Comparison of ENCODE assay signal across 9 mouse cellular contexts in the genomic region with DNA sequence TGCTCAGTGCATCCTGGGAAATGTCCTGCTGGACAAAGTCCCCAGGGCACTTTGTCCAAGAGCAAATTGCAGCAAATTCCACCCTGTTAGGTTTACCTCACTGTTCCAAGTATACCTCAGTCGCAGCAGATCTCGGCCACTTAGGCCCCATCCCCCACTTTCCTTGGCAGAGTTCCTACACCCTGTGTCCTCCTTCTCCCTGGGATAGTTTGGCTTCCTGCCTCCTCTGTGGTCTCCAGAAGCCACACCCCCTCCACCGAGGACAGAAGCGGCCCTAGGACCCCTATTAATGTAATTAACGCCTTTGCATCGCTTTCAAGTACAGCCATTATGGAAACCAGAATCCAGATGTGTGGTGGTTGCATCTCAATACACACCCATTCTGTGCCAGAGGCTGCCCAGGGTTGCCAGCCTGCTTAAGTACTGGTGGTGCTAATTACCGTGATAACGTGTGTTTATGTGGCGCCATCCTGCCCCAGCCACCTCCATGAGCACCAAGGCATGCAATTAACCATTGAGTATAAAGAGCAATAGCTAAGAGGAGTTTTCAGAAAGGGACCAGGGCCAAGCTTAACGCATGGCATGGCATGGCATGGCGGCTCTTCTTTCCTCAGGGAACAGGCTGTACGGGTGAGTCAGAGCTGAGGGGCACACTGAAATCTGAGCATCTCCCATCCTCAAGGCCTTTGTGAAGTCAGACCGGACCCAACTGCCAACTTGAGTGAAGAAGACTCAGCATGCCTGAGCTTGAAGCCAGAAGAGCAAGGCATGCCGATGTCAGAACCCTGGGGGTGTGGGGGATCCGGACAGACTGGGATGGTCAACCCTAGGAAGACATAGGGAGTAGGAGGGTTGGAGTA.
A peak's percentile ranks its signal among the peaks of the same experiment; 100 is the strongest.
DNase-seq lines count a peak whose midpoint lies in the region; ATAC-seq lines count a peak whose summit lies in the region.
"Had no signal": no experiment of that assay in that cellular context is flagged by ENCODE, and none has a peak within 500 bp of the region (broad histone marks: within the 10 kb centered on the region; RNA-seq: fewer than 3 reads in every experiment).

No protein-coding gene starts in this region.

- H3K9ac ChIP-seq in embryonic facial prominence, embryonic 13.5 days = no peak overlapping the region
- no peak overlapping the region for H3K9ac ChIP-seq in lung, embryonic 15.5 days
- H3K9ac ChIP-seq in neural tube, embryonic 15.5 days (replicated peaks) = no peak overlapping the region

- peak; percentile 15; the same call in 1 of the 2 replicates for ATAC-seq in embryonic facial prominence, embryonic 13.5 days (ENCODE audit: insufficient number of reproducible peaks, insufficient read depth, low FRiP score, low TSS enrichment, low read depth)
- ATAC-seq in lung, embryonic 15.5 days (ENCODE audit: borderline replicate concordance, extremely low read depth, low FRiP score, low TSS enrichment) = peak; percentile 64; the same call in 1 of the 2 replicates
- ATAC-seq in neural tube, embryonic 15.5 days (ENCODE audit: low FRiP score) = peak; percentile 61

- H3K27me3 ChIP-seq in embryonic facial prominence, embryonic 13.5 days = no peaks in the 10 kb centered on the region
- no peaks in the 10 kb centered on the region for H3K27me3 ChIP-seq in embryonic facial prominence, embryonic 10.5 days (replicated peaks; ENCODE audit: low read depth, poor library complexity, severe bottlenecking)
- H3K27me3 ChIP-seq in lung, embryonic 15.5 days = no peaks in the 10 kb centered on the region
- H3K27me3 ChIP-seq in neural tube, embryonic 15.5 days (replicated peaks) = no peaks in the 10 kb centered on the region

- peak overlapping the region; percentile 58; the same call in 1 of the 2 replicates for H3K27ac ChIP-seq in embryonic facial prominence, embryonic 13.5 days
- H3K27ac ChIP-seq in embryonic facial prominence, embryonic 10.5 days (replicated peaks) = no peak overlapping the region
- H3K27ac ChIP-seq in lung, embryonic 15.5 days = peak overlapping the region; percentile 80
- H3K27ac ChIP-seq in neural tube, embryonic 15.5 days (replicated peaks) = peak overlapping the region; percentile 51; the same call in 1 of the 2 replicates

- DNase-seq in embryonic facial prominence, embryonic 10.5 days (ENCODE audit: low spot score) = no peak
- no peak for DNase-seq in lung, postnatal 25 days (ENCODE audit: low spot score)
- DNase-seq in kidney, adult 8-10 months = peak; percentile 77
- no peak for DNase-seq in thymus, postnatal 0 days (ENCODE audit: low spot score)
- DNase-seq in frontal cortex, adult 2 months (ENCODE audit: extremely low spot score in 1 of 2, low spot score in 1 of 2) = no peak
- DNase-seq: heart, postnatal 36 days had no signal

- no peak overlapping the region for H3K4me3 ChIP-seq in embryonic facial prominence, embryonic 13.5 days
- no peak overlapping the region for H3K4me3 ChIP-seq in embryonic facial prominence, embryonic 10.5 days
- H3K4me3 ChIP-seq in lung, embryonic 15.5 days = no peak overlapping the region
- no peak overlapping the region for H3K4me3 ChIP-seq in neural tube, embryonic 15.5 days (replicated peaks)

- H3K4me1 ChIP-seq in embryonic facial prominence, embryonic 13.5 days = peaks cover 54% of the 10 kb centered on the region
- peaks cover 30% of the 10 kb centered on the region for H3K4me1 ChIP-seq in embryonic facial prominence, embryonic 10.5 days
- H3K4me1 ChIP-seq in lung, embryonic 15.5 days = peaks cover 21% of the 10 kb centered on the region
- peaks cover 27% of the 10 kb centered on the region for H3K4me1 ChIP-seq in neural tube, embryonic 15.5 days

- H3K4me2 ChIP-seq in embryonic facial prominence, embryonic 13.5 days = no peak overlapping the region; the same call in 1 of the 2 replicates
- H3K4me2 ChIP-seq in lung, embryonic 15.5 days = no peak overlapping the region
- no peak overlapping the region for H3K4me2 ChIP-seq in neural tube, embryonic 15.5 days

- WGBS in embryonic facial prominence, embryonic 13.5 days = 53% methylated on average over 15 of the region's 15 CpGs
- 70% methylated on average over 15 of the region's 15 CpGs for WGBS in embryonic facial prominence, embryonic 10.5 days
- WGBS in lung, embryonic 15.5 days = 59% methylated on average over 15 of the region's 15 CpGs
- 59% methylated on average over 15 of the region's 15 CpGs for WGBS in neural tube, embryonic 15.5 days

- H3K9me3 ChIP-seq in embryonic facial prominence, embryonic 13.5 days = no peaks in the 10 kb centered on the region
- no peaks in the 10 kb centered on the region for H3K9me3 ChIP-seq in embryonic facial prominence, embryonic 10.5 days
- H3K9me3 ChIP-seq in lung, embryonic 15.5 days = no peaks in the 10 kb centered on the region
- no peaks in the 10 kb centered on the region for H3K9me3 ChIP-seq in neural tube, embryonic 15.5 days (replicated peaks)

- H3K36me3 ChIP-seq in embryonic facial prominence, embryonic 13.5 days = no peaks in the 10 kb centered on the region
- H3K36me3 ChIP-seq in embryonic facial prominence, embryonic 10.5 days (replicated peaks) = no peaks in the 10 kb centered on the region
- no peaks in the 10 kb centered on the region for H3K36me3 ChIP-seq in lung, embryonic 15.5 days
- H3K36me3 ChIP-seq in neural tube, embryonic 15.5 days = no peaks in the 10 kb centered on the region

Comparison
In these comparisons a context has a peak if more than half of its experiments do, and no peak if none do; other contexts are left out.
1. DNase-seq: peak in kidney, adult 8-10 months (2 of 2); none in embryonic facial prominence, embryonic 10.5 days (single experiment), lung, postnatal 25 days (single experiment), thymus, postnatal 0 days (single experiment) and frontal cortex, adult 2 months (0 of 2).
2. Peak in every context shown above with its lines, with median percentiles within 50 percentile points of each other: ATAC-seq.